Comparison of ENCODE assay signal across 20 mouse cellular contexts in the genomic region with DNA sequence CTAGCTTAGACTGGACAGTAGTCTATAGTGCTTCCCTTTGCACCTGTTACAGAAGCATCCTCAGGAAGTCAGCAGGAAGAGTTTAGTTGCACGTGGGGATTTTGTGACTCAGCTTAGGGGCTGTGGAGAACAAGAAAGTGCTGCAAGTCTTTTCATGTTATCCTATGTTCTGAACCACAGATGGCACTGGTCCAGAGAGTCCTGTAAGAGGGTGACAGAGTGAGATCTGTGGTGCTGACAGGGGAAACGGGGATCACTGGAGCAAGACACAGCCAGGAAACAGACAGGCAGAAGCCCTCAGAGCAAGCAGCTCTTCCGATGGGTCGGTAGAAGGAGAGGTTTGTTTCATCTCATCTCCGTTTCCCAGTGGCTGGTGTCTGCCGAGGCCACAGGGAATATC. TPM values are rescaled to one million over a fixed set of nuclear protein-coding genes. Genes with fewer than 3 reads are reported as not detected.
DNase-seq lines count a peak whose midpoint lies in the region; ATAC-seq and TF ChIP-seq lines count a peak whose summit lies in the region.
"Had no signal": no experiment of that assay in that cellular context is flagged by ENCODE, and none has a peak within 500 bp of the region (broad histone marks: within the 10 kb centered on the region; RNA-seq: fewer than 3 reads in every experiment).

No protein-coding gene starts in this region.

- WGBS in spleen, adult 2 months: 18% methylated on average over 6 of the region's 6 CpGs

- no peak overlapping the region for H3K4me3 ChIP-seq in spleen, adult 2 months (ENCODE audit: extremely low read depth, insufficient read depth, insufficient read length)
- H3K4me3 ChIP-seq: embryonic facial prominence, embryonic 12.5 days; forebrain, embryonic 12.5 days; hindbrain, embryonic 13.5 days had no signal

- H3K27ac ChIP-seq in spleen, adult 2 months (ENCODE audit: insufficient read depth, low read length): no peak overlapping the region
- H3K27ac ChIP-seq: embryonic facial prominence, embryonic 12.5 days; forebrain, embryonic 12.5 days; hindbrain, embryonic 13.5 days; hindbrain, postnatal 0 days had no signal

- TF ChIP-seq POLR2A in spleen, adult 2 months (IDR thresholded peaks at IDR 0.05; ENCODE audit: low read depth, low read length): no peak

- TF ChIP-seq CTCF in spleen, adult 2 months (IDR thresholded peaks at IDR 0.05; ENCODE audit: extremely low read depth, insufficient read depth, insufficient read length, insufficient replicate concordance): no peak

- no peaks in the 10 kb centered on the region for H3K36me3 ChIP-seq in spleen, adult 2 months (ENCODE audit: control insufficient read depth, insufficient read depth, low read length)
- H3K36me3 ChIP-seq: embryonic facial prominence, embryonic 12.5 days; forebrain, embryonic 12.5 days; hindbrain, embryonic 13.5 days had no signal

- no peaks in the 10 kb centered on the region; the same call in 1 of the 2 replicates for H3K4me1 ChIP-seq in spleen, adult 2 months (ENCODE audit: control insufficient read depth, insufficient read depth, insufficient read length)

- peak; percentile 4 to 8 for DNase-seq in spleen, adult 2 months (ENCODE audit: low read depth in 1 of 2, low spot score in 2 of 2)
- no peak for DNase-seq in spleen, postnatal 14 days (ENCODE audit: low spot score in 2 of 2)
- DNase-seq in B cell, adult 2 months: peak; percentile 36 to 40
- no peak for DNase-seq in urinary bladder, postnatal 10 days (ENCODE audit: low spot score)
- no peak for DNase-seq in cerebellum, postnatal 10 days
- DNase-seq: adrenal gland, postnatal 14 days; cerebellum, adult 18-20 months; cerebellum, adult 9-11 months; embryo, embryonic 11 days; gastrocnemius, postnatal 14 days; heart, postnatal 10 days; heart, postnatal 4 days had no signal

- ATAC-seq in hematopoietic stem cell, adult 5-6 weeks (replicated peaks in 1 of 2; ENCODE audit: insufficient read depth in 1 of 2, low FRiP score in 2 of 2, low TSS enrichment in 1 of 2, low read depth in 1 of 2, poor library complexity in 2 of 2, severe bottlenecking in 2 of 2): 0 out of 4 replicates have a peak, but pooled peaks have one; percentile 22 to 32
- ATAC-seq: activated CD4-positive, CD25-positive, alpha-beta regulatory T cell, adult 4 months; forebrain, embryonic 16.5 days; hindbrain, postnatal 0 days; Patski had no signal

- no peaks in the 10 kb centered on the region for H3K27me3 ChIP-seq in spleen, adult 2 months (ENCODE audit: control insufficient read depth, insufficient read depth, low read length)
- H3K27me3 ChIP-seq: embryonic facial prominence, embryonic 12.5 days; forebrain, embryonic 12.5 days; hindbrain, embryonic 13.5 days; Patski had no signal

RNA-seq across cellular contexts. Expression of a gene that starts 55.6 kb away (rescaled TPM):
- polyA plus RNA-seq in spleen, adult 2 months (2012; rRNA removed): 0.43 and 0.65 TPM in 2 replicates
- 1.9 and 8.8 TPM in 2 replicates for total RNA-seq in hematopoietic stem cell, adult 5-6 weeks (2017)

Comparison
In these comparisons a context has a peak if more than half of its experiments do, and no peak if none do; other contexts are left out.
1. DNase-seq: peak in spleen, adult 2 months (2 of 2) and B cell, adult 2 months (2 of 2); none in spleen, postnatal 14 days (0 of 2), urinary bladder, postnatal 10 days (single experiment) and cerebellum, postnatal 10 days (0 of 2).